Comparison of ENCODE assay signal across 30 mouse cellular contexts in genomic region chr8:91541229-91541628, GRCm38 (mm10).
DNase-seq lines count a peak whose midpoint lies in the region; ATAC-seq lines count a peak whose summit lies in the region.
"Had no signal": no experiment of that assay in that cellular context is flagged by ENCODE, and none has a peak within 500 bp of the region (broad histone marks: within the 10 kb centered on the region; RNA-seq: fewer than 3 reads in every experiment).

No protein-coding gene starts in this region.

- peaks cover 29% of the 10 kb centered on the region for H3K4me1 ChIP-seq in liver, embryonic 13.5 days (replicated peaks)
- H3K4me1 ChIP-seq in liver, embryonic 16.5 days (ENCODE audit: control insufficient read depth, low read depth, low read length) = no peaks in the 10 kb centered on the region; the same call in none of the 2 replicates

- no peaks in the 10 kb centered on the region for H3K9me3 ChIP-seq in liver, embryonic 13.5 days (replicated peaks)
- H3K9me3 ChIP-seq in liver, embryonic 16.5 days (replicated peaks; ENCODE audit: control insufficient read depth, low read length) = no peaks in the 10 kb centered on the region
- H3K9me3 ChIP-seq: embryonic facial prominence, embryonic 12.5 days; embryonic facial prominence, embryonic 15.5 days; G1E; heart, embryonic 12.5 days; heart, embryonic 15.5 days; hindbrain, embryonic 10.5 days had no signal

- no peak overlapping the region for H3K4me2 ChIP-seq in liver, embryonic 13.5 days
- H3K4me2 ChIP-seq in liver, embryonic 16.5 days (ENCODE audit: low read depth, low read length) = no peak overlapping the region
- H3K4me2 ChIP-seq: embryonic facial prominence, embryonic 12.5 days; embryonic facial prominence, embryonic 15.5 days; heart, embryonic 12.5 days; heart, embryonic 15.5 days; hindbrain, embryonic 14.5 days had no signal

- DNase-seq in liver, embryonic 13.5 days = no peak
- DNase-seq in right cerebral cortex, postnatal 14 days = no peak
- DNase-seq in urinary bladder, postnatal 14 days (ENCODE audit: low spot score) = no peak
- DNase-seq in urinary bladder, postnatal 4 days (ENCODE audit: low spot score in 2 of 2) = no peak
- DNase-seq: adrenal gland, postnatal 10 days; B cell, adult 2 months; cerebellum, adult 11 months; cerebellum, adult 2 months; cerebellum, adult 9-11 months; cerebellum, postnatal 36 days; forebrain, postnatal 0 days; gastrocnemius, adult 2 months; gastrocnemius, postnatal 25 days; heart, adult 18-20 months; heart, postnatal 10 days; heart, postnatal 36 days had no signal

- peak; percentile 15; the same call in 1 of the 2 replicates for ATAC-seq in common myeloid progenitor, adult 5-6 weeks (replicated peaks; ENCODE audit: low read depth, poor library complexity, severe bottlenecking)
- peak; percentile 65 for ATAC-seq in liver, embryonic 13.5 days (ENCODE audit: low read depth)
- peak; percentile 39; the same call in 1 of the 2 replicates for ATAC-seq in liver, embryonic 16.5 days (ENCODE audit: low read depth)
- ATAC-seq in megakaryocyte-erythroid progenitor cell, adult 5-6 weeks (replicated peaks; ENCODE audit: low FRiP score, low TSS enrichment, poor library complexity, severe bottlenecking) = peak; percentile 83
- ATAC-seq: forebrain, embryonic 14.5 days; forebrain, postnatal 0 days; hindbrain, postnatal 0 days; Patski had no signal

- 22% methylated on average over 3 of the region's 3 CpGs for WGBS in liver, embryonic 13.5 days (ENCODE audit: insufficient replicate concordance)
- 21% methylated on average over 3 of the region's 3 CpGs for WGBS in liver, embryonic 16.5 days (ENCODE audit: insufficient replicate concordance)

- no peaks in the 10 kb centered on the region for H3K36me3 ChIP-seq in liver, embryonic 13.5 days
- H3K36me3 ChIP-seq in liver, embryonic 16.5 days (ENCODE audit: control insufficient read depth, insufficient read depth) = no peaks in the 10 kb centered on the region
- H3K36me3 ChIP-seq: heart, embryonic 12.5 days; heart, embryonic 15.5 days had no signal

- H3K9ac ChIP-seq in liver, embryonic 13.5 days = no peak overlapping the region
- no peak overlapping the region for H3K9ac ChIP-seq in liver, embryonic 16.5 days (ENCODE audit: low read depth, low read length)
- H3K9ac ChIP-seq: embryonic facial prominence, embryonic 12.5 days; embryonic facial prominence, embryonic 15.5 days; forebrain, postnatal 0 days; heart, embryonic 12.5 days; heart, embryonic 15.5 days; hindbrain, embryonic 14.5 days had no signal

- H3K27ac ChIP-seq in liver, embryonic 13.5 days = no peak overlapping the region
- no peak overlapping the region for H3K27ac ChIP-seq in liver, embryonic 16.5 days (ENCODE audit: low read length)
- H3K27ac ChIP-seq: embryonic facial prominence, embryonic 12.5 days; embryonic facial prominence, embryonic 15.5 days; gastrocnemius, adult 2 months; heart, embryonic 15.5 days; hindbrain, embryonic 10.5 days; hindbrain, embryonic 14.5 days; hindbrain, postnatal 0 days had no signal

- H3K4me3 ChIP-seq in liver, embryonic 13.5 days (replicated peaks) = no peak overlapping the region
- H3K4me3 ChIP-seq in liver, embryonic 16.5 days (ENCODE audit: low read depth, low read length) = no peak overlapping the region
- H3K4me3 ChIP-seq: embryonic facial prominence, embryonic 12.5 days; embryonic facial prominence, embryonic 15.5 days; gastrocnemius, adult 2 months; heart, embryonic 12.5 days; heart, embryonic 15.5 days; hindbrain, embryonic 10.5 days had no signal

- no peaks in the 10 kb centered on the region for H3K27me3 ChIP-seq in liver, embryonic 13.5 days
- no peaks in the 10 kb centered on the region for H3K27me3 ChIP-seq in liver, embryonic 16.5 days (ENCODE audit: control insufficient read depth, insufficient read depth, low read depth, low read length)
- H3K27me3 ChIP-seq: CH12.LX; embryonic facial prominence, embryonic 12.5 days; embryonic facial prominence, embryonic 15.5 days; heart, embryonic 12.5 days; heart, embryonic 15.5 days; Patski had no signal

Comparison
In these comparisons a context has a peak if more than half of its experiments do, and no peak if none do; other contexts are left out.
1. ATAC-seq: peak in every context shown above with its lines; median percentile 83 in megakaryocyte-erythroid progenitor cell, adult 5-6 weeks; 65 in liver, embryonic 13.5 days; 39 in liver, embryonic 16.5 days; 15 in common myeloid progenitor, adult 5-6 weeks.